Mouse (Mus musculus): ENCODE results near the gene Gpr137.

DNA sequence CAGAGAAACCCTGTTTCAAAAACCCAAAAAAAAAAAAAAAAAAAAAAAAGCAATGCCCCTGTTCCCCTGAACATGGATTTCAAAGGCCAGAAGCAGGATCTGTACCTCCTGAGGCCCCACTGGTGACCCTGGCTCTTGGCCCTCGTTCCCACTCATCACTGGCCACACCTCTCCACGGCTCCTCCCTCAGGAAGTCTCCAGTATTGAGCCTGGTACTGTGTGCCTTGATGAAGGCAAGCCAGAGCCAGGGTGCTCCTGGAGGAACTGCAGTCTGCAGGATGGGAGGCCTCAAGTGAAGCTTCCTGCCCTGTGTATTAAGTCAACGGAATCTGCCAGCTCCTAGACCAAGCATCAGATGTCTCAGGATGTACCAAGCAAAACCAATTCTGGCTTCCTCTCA lies 36.1 kb downstream of the Gpr137 start:
- TF ChIP-seq CTCF (IDR thresholded peaks at IDR 0.05; ENCODE audit: borderline replicate concordance, insufficient read depth, low read depth, low read length) (no peak), POLR2A (IDR thresholded peaks at IDR 0.05; ENCODE audit: borderline replicate concordance, insufficient read depth, low read length) (no peak)

Data from cerebellum, adult 2 months (tissue).